Mouse (Mus musculus): ENCODE data around the gene Banf1. TPM values are rescaled to one million over a fixed set of nuclear protein-coding genes. Genes with fewer than 3 reads are reported as not detected.

The Banf1 gene
- polyA plus RNA-seq, 1 experiment from 2014 or later = 319 TPM

- no peak overlapping the region for H3K4me2 ChIP-seq
- no peak overlapping the region for H3K9ac ChIP-seq
- no peak overlapping the region for H3K27ac ChIP-seq (replicated peaks)
- H3K27me3 ChIP-seq = 0 out of 2 replicates have a peak, but pooled peaks cover 4% of the 10 kb centered on the region
- no peaks in the 10 kb centered on the region for H3K9me3 ChIP-seq
- no peak overlapping the region for H3K4me3 ChIP-seq
- H3K4me1 ChIP-seq (replicated peaks) = peaks cover 10% of the 10 kb centered on the region
- no peak for ATAC-seq (ENCODE audit: low FRiP score, low read depth)
- H3K36me3 ChIP-seq = no peaks in the 10 kb centered on the region
- 79% methylated on average over 6 of the region's 6 CpGs for WGBS
These were observed 21.5 kb downstream of the Banf1 start for GRCm38 (mm10) chr19:5345297-5346131.

GRCm38 (mm10) chr19:5341360-5341759 is 25.6 kb downstream of the Banf1 start:
- H3K4me2 ChIP-seq = no peak overlapping the region
- no peaks in the 10 kb centered on the region for H3K4me1 ChIP-seq (replicated peaks)
- H3K9ac ChIP-seq = no peak overlapping the region
- WGBS = 90% methylated on average over 7 of the region's 7 CpGs
- no peak overlapping the region for H3K4me3 ChIP-seq
- H3K9me3 ChIP-seq = no peaks in the 10 kb centered on the region
- H3K27me3 ChIP-seq = no peaks in the 10 kb centered on the region
- no peak overlapping the region for H3K27ac ChIP-seq (replicated peaks)
- no peak for ATAC-seq (ENCODE audit: low FRiP score, low read depth)
- no peaks in the 10 kb centered on the region for H3K36me3 ChIP-seq

GRCm38 (mm10) chr19:5337975-5338374 is 29.0 kb downstream of the Banf1 start:
- Histone ChIP-seq H3K27me3 (no peaks in the 10 kb centered on the region), H3K4me2 (no peak overlapping the region), H3K4me1 (replicated peaks) (no peaks in the 10 kb centered on the region), H3K9ac (no peak overlapping the region), H3K4me3 (no peak overlapping the region), H3K9me3 (no peaks in the 10 kb centered on the region), H3K27ac (replicated peaks) (no peak overlapping the region), H3K36me3 (no peaks in the 10 kb centered on the region)
- 18% methylated on average over 5 of the region's 5 CpGs for WGBS
- ATAC-seq (ENCODE audit: low FRiP score, low read depth) = no peak

GRCm38 (mm10) chr19:5335441-5335840 is 31.5 kb downstream of the Banf1 start, which contains the start of gene Catsper1:
Catsper1 (plus strand) TSS chr19:5335741.
- no peak within 1 kb of the TSS for H3K27ac ChIP-seq (replicated peaks)
- ATAC-seq (ENCODE audit: low FRiP score, low read depth) = no peak

GRCm38 (mm10) chr19:5334741-5335140 is 32.2 kb downstream of the Banf1 start:
- Histone ChIP-seq H3K4me3 (no peak overlapping the region), H3K27ac (replicated peaks) (no peak overlapping the region), H3K36me3 (no peaks in the 10 kb centered on the region), H3K9me3 (no peaks in the 10 kb centered on the region), H3K4me2 (no peak overlapping the region), H3K9ac (no peak overlapping the region), H3K4me1 (replicated peaks) (no peaks in the 10 kb centered on the region), H3K27me3 (no peaks in the 10 kb centered on the region)
- 71% methylated on average over 5 of the region's 5 CpGs for WGBS
- ATAC-seq (ENCODE audit: low FRiP score, low read depth) = no peak

More at GRCm38 (mm10) chr19:5335441-5335840, 31.5 kb downstream of the Banf1 start, which contains the start of gene Catsper1:
- Histone ChIP-seq H3K4me1 (replicated peaks) (no peaks in the 10 kb centered on the region), H3K4me3 (no peak within 1 kb of the TSS), H3K27me3 (no peaks in the 10 kb centered on the region), H3K36me3 (no peaks in the 10 kb centered on the region), H3K9ac (no peak within 1 kb of the TSS), H3K4me2 (no peak within 1 kb of the TSS), H3K9me3 (no peaks in the 10 kb centered on the region)
- 87% methylated on average over 6 of the region's 6 CpGs for WGBS

GRCm38 (mm10) chr19:5327970-5328369 is 39.0 kb downstream of the Banf1 start:
- WGBS = 79% methylated on average over 19 of the region's 19 CpGs
- Histone ChIP-seq H3K36me3 (no peaks in the 10 kb centered on the region), H3K27me3 (no peaks in the 10 kb centered on the region), H3K4me2 (no peak overlapping the region), H3K9me3 (no peaks in the 10 kb centered on the region), H3K9ac (no peak overlapping the region), H3K4me1 (replicated peaks) (no peaks in the 10 kb centered on the region), H3K4me3 (no peak overlapping the region), H3K27ac (replicated peaks) (no peak overlapping the region)
- no peak for ATAC-seq (ENCODE audit: low FRiP score, low read depth)

GRCm38 (mm10) chr19:5323801-5324200 is 43.2 kb downstream of the Banf1 start:
- no peak for ATAC-seq (ENCODE audit: low FRiP score, low read depth)
- Histone ChIP-seq H3K9ac (no peak overlapping the region), H3K4me2 (no peak overlapping the region), H3K4me1 (replicated peaks) (no peaks in the 10 kb centered on the region), H3K4me3 (no peak overlapping the region), H3K9me3 (no peaks in the 10 kb centered on the region), H3K36me3 (no peaks in the 10 kb centered on the region), H3K27me3 (no peaks in the 10 kb centered on the region), H3K27ac (replicated peaks) (no peak overlapping the region)
- WGBS = 64% methylated on average over 17 of the region's 17 CpGs

Other genes with a start within 250 kb of the Banf1 start
- gene Klc2, start 248.6 kb downstream of the Banf1 start, polyA plus RNA-seq (2015; fragmentation: Nextera tagmentation; extraction: Ambion mirVana) = 76.9 and 90.2 TPM in 2 replicates
- gene Pacs1, start 94.0 kb downstream of the Banf1 start, polyA plus RNA-seq (2015; fragmentation: Nextera tagmentation; extraction: Ambion mirVana) = 47.4 and 58.3 TPM in 2 replicates
- gene Sf3b2, start 71.7 kb downstream of the Banf1 start, polyA plus RNA-seq (2015; fragmentation: Nextera tagmentation; extraction: Ambion mirVana) = 312 and 338 TPM in 2 replicates
- 40.4 and 48.8 TPM in 2 replicates for gene Gal3st3, start 68.8 kb downstream of the Banf1 start, polyA plus RNA-seq (2015; fragmentation: Nextera tagmentation; extraction: Ambion mirVana)
- not detected in 2 replicates for gene Catsper1, start 31.4 kb downstream of the Banf1 start, polyA plus RNA-seq (2015; fragmentation: Nextera tagmentation; extraction: Ambion mirVana)
- 8.5 and 9.5 TPM in 2 replicates for gene Cst6, start 17.6 kb downstream of the Banf1 start, polyA plus RNA-seq (2015; fragmentation: Nextera tagmentation; extraction: Ambion mirVana)
- 40.7 and 43.3 TPM in 2 replicates for gene Eif1ad, start 427 bp downstream of the Banf1 start, polyA plus RNA-seq (2015; fragmentation: Nextera tagmentation; extraction: Ambion mirVana)
- 68.2 and 77.1 TPM in 2 replicates for gene Sart1, start 21.5 kb upstream of the Banf1 start, polyA plus RNA-seq (2015; fragmentation: Nextera tagmentation; extraction: Ambion mirVana)
- not detected in 2 replicates for gene Tsga10ip, start 35.4 kb upstream of the Banf1 start, polyA plus RNA-seq (2015; fragmentation: Nextera tagmentation; extraction: Ambion mirVana)
- gene Drap1, start 57.8 kb upstream of the Banf1 start, polyA plus RNA-seq (2015; fragmentation: Nextera tagmentation; extraction: Ambion mirVana) = 301 and 311 TPM in 2 replicates
- 74.9 and 82.4 TPM in 2 replicates for gene AI837181, start 58.0 kb upstream of the Banf1 start, polyA plus RNA-seq (2015; fragmentation: Nextera tagmentation; extraction: Ambion mirVana)
- not detected in 2 replicates for gene Fosl1, start 80.4 kb upstream of the Banf1 start, polyA plus RNA-seq (2015; fragmentation: Nextera tagmentation; extraction: Ambion mirVana)
- gene Ccdc85b, start 90.7 kb upstream of the Banf1 start, polyA plus RNA-seq (2015; fragmentation: Nextera tagmentation; extraction: Ambion mirVana) = 12.8 and 14.0 TPM in 2 replicates
- gene Fibp, start 93.4 kb upstream of the Banf1 start, polyA plus RNA-seq (2015; fragmentation: Nextera tagmentation; extraction: Ambion mirVana) = 147 and 160 TPM in 2 replicates
- 4.3 and 5.7 TPM in 2 replicates for gene Ctsw, start 101.3 kb upstream of the Banf1 start, polyA plus RNA-seq (2015; fragmentation: Nextera tagmentation; extraction: Ambion mirVana)
- gene Efemp2, start 106.8 kb upstream of the Banf1 start, polyA plus RNA-seq (2015; fragmentation: Nextera tagmentation; extraction: Ambion mirVana) = 38.9 and 44.9 TPM in 2 replicates
- 49.2 TPM in 2 replicates for gene Mus81, start 121.2 kb upstream of the Banf1 start, polyA plus RNA-seq (2015; fragmentation: Nextera tagmentation; extraction: Ambion mirVana)
- gene Cfl1, start 123.3 kb upstream of the Banf1 start, polyA plus RNA-seq (2015; fragmentation: Nextera tagmentation; extraction: Ambion mirVana) = 3,340 and 3,538 TPM in 2 replicates
- 0.26 and 0.44 TPM in 2 replicates for gene 1700020D05Rik, start 136.6 kb upstream of the Banf1 start, polyA plus RNA-seq (2015; fragmentation: Nextera tagmentation; extraction: Ambion mirVana)
- gene Snx32, start 143.4 kb upstream of the Banf1 start, polyA plus RNA-seq (2015; fragmentation: Nextera tagmentation; extraction: Ambion mirVana) = 94.6 and 99.8 TPM in 2 replicates
- gene Ovol1, start 193.5 kb upstream of the Banf1 start, polyA plus RNA-seq (2015; fragmentation: Nextera tagmentation; extraction: Ambion mirVana) = 0.08 TPM in 1 of 2 replicates, not detected in the other
- 3.1 and 3.7 TPM in 2 replicates for gene Ap5b1, start 200.9 kb upstream of the Banf1 start, polyA plus RNA-seq (2015; fragmentation: Nextera tagmentation; extraction: Ambion mirVana)
- 66.6 and 67.4 TPM in 2 replicates for gene Rnaseh2c, start 234.7 kb upstream of the Banf1 start, polyA plus RNA-seq (2015; fragmentation: Nextera tagmentation; extraction: Ambion mirVana)
- gene Kat5, start 243.1 kb upstream of the Banf1 start, polyA plus RNA-seq (2015; fragmentation: Nextera tagmentation; extraction: Ambion mirVana) = 67.2 and 69.2 TPM in 2 replicates